Mouse (Mus musculus) CH12.LX (cell line): ENCODE measurements around the gene Pnrc2.
A peak's percentile ranks its signal among the peaks of the same experiment; 100 is the strongest.

ENCODE experiments used
- BHLHE40 ChIP-seq: IDR thresholded peaks from 2 replicates; pipeline ENCODE4 v1.6.1; 2011; ENCODE audit warnings: mild to moderate bottlenecking, low read depth, low read length, improper control_type of control experiment
- CHD2 ChIP-seq: IDR thresholded peaks from 2 replicates; pipeline ENCODE4 v1.6.1; 2011; ENCODE audit warnings: low read length, improper control_type of control experiment
- CTCF ChIP-seq, 2 experiments: IDR thresholded peaks in 1 of 2; conservative IDR thresholded peaks in 1 of 2; 2 replicates each; pipeline ENCODE4 v1.5.1; 2011 to 2012; ENCODE audit warnings: low read depth in 2 of 2, low read length in 2 of 2, improper control_type of control experiment in 1 of 2, inconsistent platforms in 1 of 2, mild to moderate bottlenecking in 1 of 2, moderate library complexity in 1 of 2
- EP300 ChIP-seq: IDR thresholded peaks from 2 replicates; pipeline ENCODE4 v1.6.1; 2011; ENCODE audit warnings: low read length, improper control_type of control experiment
- JUND ChIP-seq: conservative IDR thresholded peaks from 2 replicates; pipeline ENCODE4 v1.6.1; 2011; ENCODE audit warnings: low read depth, low read length, improper control_type of control experiment
- MAZ ChIP-seq: IDR thresholded peaks from 2 replicates; pipeline ENCODE4 v1.6.1; 2012; ENCODE audit warnings: low read depth, mild to moderate bottlenecking, inconsistent platforms, low read length, improper control_type of control experiment, moderate library complexity
- MYC ChIP-seq: IDR thresholded peaks from 2 replicates; pipeline ENCODE4 v1.6.1; 2011; ENCODE audit warnings: low read depth, mild to moderate bottlenecking, improper control_type of control experiment, low read length
- NELFE ChIP-seq: IDR thresholded peaks from 2 replicates; pipeline ENCODE4 v1.6.1; 2011; ENCODE audit warnings: low read depth, low read length, improper control_type of control experiment
- POLR2AphosphoS2 ChIP-seq: IDR thresholded peaks from 2 replicates; pipeline ENCODE4 v1.6.1; 2011; ENCODE audit warnings: low read depth, low read length, improper control_type of control experiment
- SMC3 ChIP-seq: IDR thresholded peaks from 2 replicates; pipeline ENCODE4 v1.6.1; 2011; ENCODE audit warnings: low read depth, low read length, improper control_type of control experiment
- USF1 ChIP-seq: IDR thresholded peaks from 2 replicates; pipeline ENCODE4 v1.6.1; 2014; ENCODE audit warnings: low read depth, mild to moderate bottlenecking, inconsistent platforms, low read length, improper control_type of control experiment
- ZKSCAN1 ChIP-seq: IDR thresholded peaks from 2 replicates; pipeline ENCODE4 v1.6.1; 2012; ENCODE audit warnings: low read depth, inconsistent platforms, low read length, improper control_type of control experiment, borderline replicate concordance

DNA sequence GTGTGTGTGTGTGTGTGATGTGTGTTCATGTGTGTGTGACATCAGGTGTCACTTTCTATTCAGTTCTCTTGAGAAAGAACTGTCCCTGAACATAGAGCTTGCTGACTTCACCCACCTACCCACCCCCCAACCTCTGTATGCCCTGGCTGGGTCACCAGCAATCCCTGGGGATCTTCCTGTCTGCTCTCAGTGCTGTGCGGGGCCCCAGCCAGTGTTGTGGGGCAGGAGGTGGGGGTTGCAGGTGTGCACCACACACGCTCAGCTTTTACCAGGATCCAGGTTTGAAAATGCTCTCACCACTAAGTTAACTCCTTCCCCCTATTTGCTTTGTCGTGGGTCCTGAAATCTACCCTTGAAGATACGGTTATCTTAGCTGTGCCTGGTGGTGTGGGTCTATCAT is 12.5 kb upstream of the Pnrc2 start:
- no peak for TF ChIP-seq MYC
- no peak for TF ChIP-seq USF1
- TF ChIP-seq CTCF (conservative IDR thresholded peaks at IDR 0.05 in 1 of 2, IDR thresholded peaks at IDR 0.05 in 1 of 2; ENCODE audit: low read depth in 2 of 2, low read length in 2 of 2), result no peak
- TF ChIP-seq SMC3, result no peak
- no peak for TF ChIP-seq EP300
- TF ChIP-seq CHD2, result no peak
- TF ChIP-seq POLR2AphosphoS2, result no peak
- TF ChIP-seq BHLHE40, result peak; percentile 42; the same call in 1 of the 2 replicates
- no peak for TF ChIP-seq ZKSCAN1
- TF ChIP-seq MAZ, result 0 out of 2 replicates have a peak, but pooled peaks have one; percentile 26
- TF ChIP-seq NELFE, result no peak
- no peak for TF ChIP-seq JUND
